In genomic region chr9:52298329-52298728, GRCm38 (mm10) we compare ENCODE assay signal across 9 mouse cellular contexts.
DNase-seq lines count a peak whose midpoint lies in the region; ATAC-seq and TF ChIP-seq lines count a peak whose summit lies in the region.
"Had no signal": no experiment of that assay in that cellular context is flagged by ENCODE, and none has a peak within 500 bp of the region (broad histone marks: within the 10 kb centered on the region; RNA-seq: fewer than 3 reads in every experiment).

No protein-coding gene starts in this region.

- H3K27ac ChIP-seq in cerebellum, adult 2 months (ENCODE audit: insufficient read depth, low read length): no peak overlapping the region
- no peak overlapping the region for H3K27ac ChIP-seq in liver, embryonic 14.5 days
- H3K27ac ChIP-seq in liver, embryonic 12.5 days: no peak overlapping the region
- H3K27ac ChIP-seq: neural tube, embryonic 12.5 days had no signal

- H3K27me3 ChIP-seq in cerebellum, adult 2 months (ENCODE audit: control insufficient read depth, insufficient read depth, low read length): no peaks in the 10 kb centered on the region
- no peaks in the 10 kb centered on the region for H3K27me3 ChIP-seq in liver, embryonic 14.5 days (ENCODE audit: control insufficient read depth, insufficient read depth, low read length)
- H3K27me3 ChIP-seq in liver, embryonic 12.5 days (replicated peaks): no peaks in the 10 kb centered on the region
- peaks cover 18% of the 10 kb centered on the region for H3K27me3 ChIP-seq in myocyte (ENCODE audit: control insufficient read depth, insufficient read depth, insufficient read length)
- H3K27me3 ChIP-seq: neural tube, embryonic 12.5 days had no signal

- H3K36me3 ChIP-seq in liver, embryonic 14.5 days (replicated peaks; ENCODE audit: control insufficient read depth, insufficient read depth, low read depth): no peaks in the 10 kb centered on the region
- no peaks in the 10 kb centered on the region for H3K36me3 ChIP-seq in liver, embryonic 12.5 days
- H3K36me3 ChIP-seq in myocyte (ENCODE audit: control insufficient read depth, insufficient read depth): no peaks in the 10 kb centered on the region
- H3K36me3 ChIP-seq: neural tube, embryonic 12.5 days had no signal

- DNase-seq in cerebellum, adult 2 months: peak; percentile 9
- DNase-seq in liver, embryonic 14.5 days (ENCODE audit: low read depth in 3 of 3, low spot score in 3 of 3): no peak
- DNase-seq in adipocyte (ENCODE audit: low spot score): peak; percentile 65
- no peak for DNase-seq in adrenal gland, postnatal 10 days

- H3K79me2 ChIP-seq in myocyte (ENCODE audit: control insufficient read depth, insufficient read depth): no peaks in the 10 kb centered on the region

- H3K9me3 ChIP-seq in liver, embryonic 14.5 days (ENCODE audit: control insufficient read depth, low read length): no peaks in the 10 kb centered on the region
- no peaks in the 10 kb centered on the region for H3K9me3 ChIP-seq in liver, embryonic 12.5 days (replicated peaks)
- H3K9me3 ChIP-seq: neural tube, embryonic 12.5 days had no signal

- no peak overlapping the region for H3K4me2 ChIP-seq in liver, embryonic 14.5 days (ENCODE audit: low read depth)
- H3K4me2 ChIP-seq in liver, embryonic 12.5 days: no peak overlapping the region
- no peak overlapping the region for H3K4me2 ChIP-seq in myocyte (ENCODE audit: low read depth)
- H3K4me2 ChIP-seq: neural tube, embryonic 12.5 days had no signal

- H3ac ChIP-seq in myocyte (ENCODE audit: control insufficient read depth, insufficient read length): no peak overlapping the region

- no peak for ATAC-seq in cerebellum, adult (ENCODE audit: insufficient number of reproducible peaks, low FRiP score, low TSS enrichment)
- no peak for ATAC-seq in liver, embryonic 14.5 days (ENCODE audit: insufficient read depth)
- no peak for ATAC-seq in liver, embryonic 12.5 days
- peak; percentile 79 for ATAC-seq in granulocyte monocyte progenitor cell, adult 5-6 weeks (replicated peaks; ENCODE audit: poor library complexity, severe bottlenecking)

- 9% methylated on average over 6 of the region's 6 CpGs for WGBS in cerebellum, adult 2 months
- 5% methylated on average over 6 of the region's 6 CpGs for WGBS in liver, embryonic 14.5 days (ENCODE audit: insufficient replicate concordance)
- WGBS in liver, embryonic 12.5 days (ENCODE audit: insufficient replicate concordance): 5% methylated on average over 6 of the region's 6 CpGs

- peak; percentile 53; the same call in 1 of the 2 replicates for TF ChIP-seq CTCF in cerebellum, adult 2 months (IDR thresholded peaks at IDR 0.05; ENCODE audit: borderline replicate concordance, insufficient read depth, low read depth, low read length)
- TF ChIP-seq CTCF in liver, embryonic 14.5 days (IDR thresholded peaks at IDR 0.05; ENCODE audit: low read depth): peak; percentile 40

- TF ChIP-seq POLR2A in cerebellum, adult 2 months (IDR thresholded peaks at IDR 0.05; ENCODE audit: borderline replicate concordance, insufficient read depth, low read length): no peak
- no peak for TF ChIP-seq POLR2A in myocyte (IDR thresholded peaks at IDR 0.05; ENCODE audit: insufficient read length, low read depth)

- H3K4me1 ChIP-seq in cerebellum, adult 2 months (ENCODE audit: control insufficient read depth, insufficient read depth, low read length): no peaks in the 10 kb centered on the region
- no peaks in the 10 kb centered on the region for H3K4me1 ChIP-seq in liver, embryonic 14.5 days (replicated peaks; ENCODE audit: control insufficient read depth in 2 of 2, insufficient read depth in 2 of 2, low read length in 1 of 2)
- no peaks in the 10 kb centered on the region for H3K4me1 ChIP-seq in liver, embryonic 12.5 days
- H3K4me1 ChIP-seq: neural tube, embryonic 12.5 days had no signal

- TF ChIP-seq EP300 in liver, embryonic 14.5 days (IDR thresholded peaks at IDR 0.05; ENCODE audit: low read depth): no peak

- no peak overlapping the region for H3K9ac ChIP-seq in liver, embryonic 14.5 days (replicated peaks)
- H3K9ac ChIP-seq in liver, embryonic 12.5 days: no peak overlapping the region
- H3K9ac ChIP-seq: neural tube, embryonic 12.5 days had no signal

- no peak overlapping the region for H3K4me3 ChIP-seq in cerebellum, adult 2 months (replicated peaks; ENCODE audit: insufficient read depth, low read depth, low read length)
- H3K4me3 ChIP-seq in liver, embryonic 14.5 days (ENCODE audit: insufficient read depth in 1 of 2, low read depth in 2 of 2, low read length in 2 of 2): no peak overlapping the region
- H3K4me3 ChIP-seq in liver, embryonic 12.5 days: no peak overlapping the region
- no peak overlapping the region for H3K4me3 ChIP-seq in myocyte
- H3K4me3 ChIP-seq: neural tube, embryonic 12.5 days had no signal

TF ChIP-seq in myocyte, 11 proteins besides CTCF, POLR2A, EP300 and RAD21:
- TF ChIP-seq MAX (IDR thresholded peaks at IDR 0.05; ENCODE audit: low read depth): no peak
- peak; percentile 85 for TF ChIP-seq SRF (IDR thresholded peaks at IDR 0.05; ENCODE audit: control insufficient read depth, insufficient read length, low read depth)

Comparison
In these comparisons a context has a peak if more than half of its experiments do, and no peak if none do; other contexts are left out.
1. DNase-seq: peak in cerebellum, adult 2 months (2 of 2) and adipocyte (single experiment); none in liver, embryonic 14.5 days (0 of 3) and adrenal gland, postnatal 10 days (single experiment).